Mouse (Mus musculus) midbrain, embryonic 13.5 days (tissue): ENCODE measurements at regions not wholly inside any gene's neighbourhood (a gene's known extent, or its start where the extent isn't known, plus 50 kb on each side); places are given as distances from the start of the nearest gene placed in this dataset.
A peak's percentile ranks its signal among the peaks of the same experiment; 100 is the strongest.
"Not testable (repeated sequence)": the region's sequence is repeated elsewhere in the genome, so short reads cannot be mapped to it uniquely, and the experiment has no call there.

Experiments used
- ATAC-seq: fragments of 200-750 bp; cut with Nextera tagmentation; 2 replicates; pipeline ENCODE4 v1.8.0; 2017; ENCODE audit warnings: mild to moderate bottlenecking, moderate TSS enrichment, moderate library complexity
- H3K27ac ChIP-seq: fragments of 300-500 bp; sonication (generic); 2 replicates; pipeline ENCODE4 v1.5.1; 2015; ENCODE audit warnings: inconsistent platforms, mild to moderate bottlenecking, moderate library complexity
- H3K27me3 ChIP-seq: fragments of 300-500 bp; sonication (generic); 2 replicates; pipeline ENCODE4 v1.6.1; 2015; ENCODE audit warnings: mild to moderate bottlenecking, inconsistent platforms
- H3K36me3 ChIP-seq: fragments of 300-500 bp; sonication (generic); 2 replicates; pipeline ENCODE4 v1.6.1; 2015; ENCODE audit warnings: mild to moderate bottlenecking, inconsistent platforms
- H3K4me1 ChIP-seq: fragments of 300-500 bp; sonication (generic); replicated peaks from 2 replicates; pipeline ENCODE4 v1.6.1; 2015; ENCODE audit warnings: inconsistent platforms
- H3K4me2 ChIP-seq: fragments of 300-500 bp; sonication (generic); replicated peaks from 2 replicates; pipeline ENCODE4 v1.6.1; 2015; ENCODE audit warnings: moderate library complexity, mild to moderate bottlenecking, inconsistent platforms
- H3K4me3 ChIP-seq: fragments of 300-500 bp; sonication (generic); replicated peaks from 2 replicates; pipeline ENCODE4 v1.5.1; 2015; ENCODE audit warnings: mild to moderate bottlenecking, inconsistent platforms
- H3K9ac ChIP-seq: fragments of 300-500 bp; sonication (generic); replicated peaks from 2 replicates; pipeline ENCODE4 v1.6.1; 2015; ENCODE audit warnings: mild to moderate bottlenecking, inconsistent platforms
- H3K9me3 ChIP-seq: fragments of 300-500 bp; sonication (generic); 2 replicates; pipeline ENCODE4 v1.6.1; 2016; ENCODE audit warnings: mild to moderate bottlenecking, inconsistent platforms
- WGBS: fragments of 180-500 bp; shearing (Covaris S2); methylation state at CpG from one replicate; pipeline ENCODE4 v1.1.7; 2015; 5-methylcytosine and 5-hydroxymethylcytosine counted together

GRCm38 (mm10) chr17:31753113-31753858, 75.7 kb downstream of the Cryaa start:
- no peaks in the 10 kb centered on the region for H3K27me3 ChIP-seq
- H3K27ac ChIP-seq: no peak overlapping the region
- no peak overlapping the region for H3K4me2 ChIP-seq
- ATAC-seq: no peak
- no peaks in the 10 kb centered on the region for H3K36me3 ChIP-seq
- WGBS: 67% methylated on average over 9 of the region's 9 CpGs
- no peaks in the 10 kb centered on the region for H3K4me1 ChIP-seq
- no peak overlapping the region for H3K9ac ChIP-seq
- H3K4me3 ChIP-seq: no peak overlapping the region
- 0 out of 2 replicates have a peak, but pooled peaks cover 4% of the 10 kb centered on the region for H3K9me3 ChIP-seq

GRCm38 (mm10) chr17:31753859-31754229, 76.2 kb downstream of the Cryaa start:
- Histone ChIP-seq H3K4me3 (no peak overlapping the region), H3K27me3 (no peaks in the 10 kb centered on the region), H3K4me1 (no peaks in the 10 kb centered on the region), H3K36me3 (no peaks in the 10 kb centered on the region), H3K4me2 (no peak overlapping the region), H3K9ac (no peak overlapping the region), H3K9me3 (0 out of 2 replicates have a peak, but pooled peaks cover 4% of the 10 kb centered on the region), H3K27ac (no peak overlapping the region)
- WGBS: 63% methylated on average over 4 of the region's 4 CpGs
- no peak for ATAC-seq

DNA sequence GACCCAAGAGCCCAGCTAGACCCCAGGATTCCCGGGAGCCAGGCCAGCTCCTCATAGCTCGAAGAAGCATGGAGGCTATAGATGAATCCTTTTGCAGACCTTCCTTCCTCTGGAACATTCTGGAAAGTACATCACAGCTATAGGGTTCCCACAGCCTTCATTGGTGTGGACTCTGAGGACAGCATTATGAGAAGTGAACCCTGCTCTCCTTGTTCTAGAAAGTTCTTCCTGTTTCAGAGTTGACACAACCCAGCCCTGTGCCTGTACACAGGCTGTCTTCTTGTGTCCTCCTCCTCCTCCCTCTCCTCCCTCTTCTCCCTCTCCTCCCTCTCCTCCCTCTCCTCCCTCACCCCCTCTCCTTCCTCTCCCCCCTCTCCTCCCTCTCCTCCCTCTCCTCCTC, 82.9 kb downstream of the Cryaa start:
- Histone ChIP-seq H3K27me3 (no peaks in the 10 kb centered on the region), H3K4me3 (no peak overlapping the region), H3K4me2 (no peak overlapping the region), H3K9ac (no peak overlapping the region), H3K27ac (no peak overlapping the region), H3K36me3 (no peaks in the 10 kb centered on the region), H3K4me1 (no peaks in the 10 kb centered on the region), H3K9me3 (0 out of 2 replicates have a peak, but pooled peaks cover 4% of the 10 kb centered on the region)
- WGBS: 94% methylated on average over 2 of the region's 2 CpGs
- no peak for ATAC-seq

- 54% methylated on average over 5 of the region's 5 CpGs for WGBS
- no peak overlapping the region for H3K9ac ChIP-seq
- H3K4me2 ChIP-seq: no peak overlapping the region
- no peaks in the 10 kb centered on the region for H3K36me3 ChIP-seq
- H3K27me3 ChIP-seq: no peaks in the 10 kb centered on the region
- ATAC-seq: no peak
- no peak overlapping the region for H3K27ac ChIP-seq
- H3K4me3 ChIP-seq: no peak overlapping the region
- H3K9me3 ChIP-seq: no peaks in the 10 kb centered on the region
- H3K4me1 ChIP-seq: peaks cover 20% of the 10 kb centered on the region
Measured at GRCm38 (mm10) chr17:31763078-31763477, 85.5 kb downstream of the Cryaa start.

- 26% methylated on average over 25 of the region's 25 CpGs for WGBS
- no peak overlapping the region for H3K4me2 ChIP-seq
- 0 out of 2 replicates have a peak, but pooled peaks cover 2% of the 10 kb centered on the region for H3K36me3 ChIP-seq
- peaks cover 29% of the 10 kb centered on the region for H3K4me1 ChIP-seq
- H3K27me3 ChIP-seq: no peaks in the 10 kb centered on the region
- H3K4me3 ChIP-seq: no peak overlapping the region
- 0 out of 2 replicates have a peak overlapping the region, but pooled peaks have one; percentile 55 for H3K9ac ChIP-seq
- H3K27ac ChIP-seq: peak overlapping the region; percentile 93
- H3K9me3 ChIP-seq: 0 out of 2 replicates have a peak, but pooled peaks cover 6% of the 10 kb centered on the region
- ATAC-seq: peak; percentile 93
Measured at GRCm38 (mm10) chr17:31766779-31767697, 88.6 kb downstream of the Sik1 start.

GRCm38 (mm10) chr17:31772201-31772820, 83.3 kb downstream of the Sik1 start:
- H3K36me3 ChIP-seq: 0 out of 2 replicates have a peak, but pooled peaks cover 2% of the 10 kb centered on the region
- H3K9me3 ChIP-seq: 0 out of 2 replicates have a peak, but pooled peaks cover 6% of the 10 kb centered on the region
- H3K4me2 ChIP-seq: no peak overlapping the region
- no peaks in the 10 kb centered on the region for H3K27me3 ChIP-seq
- H3K27ac ChIP-seq: peak overlapping the region; percentile 25; the same call in 1 of the 2 replicates
- 58% methylated on average over 9 of the region's 9 CpGs for WGBS
- ATAC-seq: no peak
- H3K9ac ChIP-seq: no peak overlapping the region
- H3K4me3 ChIP-seq: no peak overlapping the region
- H3K4me1 ChIP-seq: peaks cover 29% of the 10 kb centered on the region

DNA sequence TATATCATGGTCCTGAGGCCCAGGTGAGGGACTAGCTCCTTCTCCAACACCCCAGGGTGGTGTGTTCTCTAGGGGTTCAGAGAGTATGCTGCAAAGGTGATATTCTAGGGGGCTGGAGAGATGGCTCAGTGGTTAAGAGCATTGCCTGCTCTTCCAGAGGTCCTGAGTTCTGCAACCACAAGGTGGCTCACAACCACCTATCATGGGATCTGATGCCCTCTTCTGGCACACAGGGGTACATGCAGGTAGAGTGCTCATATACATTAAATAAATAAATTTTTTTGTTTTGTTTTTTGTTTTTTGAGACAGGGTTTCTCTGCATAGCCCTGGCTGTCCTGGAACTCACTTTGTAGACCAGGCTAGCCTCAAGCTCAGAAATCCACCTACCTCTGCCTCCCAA, 81.7 kb downstream of the Sik1 start:
- not testable (repeated sequence) for H3K4me2 ChIP-seq, ATAC-seq, H3K27me3 ChIP-seq, H3K9ac ChIP-seq, H3K27ac ChIP-seq, H3K9me3 ChIP-seq, H3K36me3 ChIP-seq, H3K4me3 ChIP-seq
- H3K4me1 ChIP-seq: peaks cover 27% of the 10 kb centered on the region

GRCm38 (mm10) chr17:31775037-31775436, 80.6 kb downstream of the Sik1 start:
- 87% methylated on average over 5 of the region's 5 CpGs for WGBS
- Histone ChIP-seq H3K4me3 (no peak overlapping the region), H3K4me2 (no peak overlapping the region), H3K9me3 (0 out of 2 replicates have a peak, but pooled peaks cover 6% of the 10 kb centered on the region), H3K27me3 (no peaks in the 10 kb centered on the region), H3K9ac (no peak overlapping the region), H3K36me3 (0 out of 2 replicates have a peak, but pooled peaks cover 2% of the 10 kb centered on the region), H3K27ac (no peak overlapping the region), H3K4me1 (peaks cover 27% of the 10 kb centered on the region)
- no peak for ATAC-seq

- 93% methylated on average over 3 of the region's 3 CpGs for WGBS
- H3K9me3 ChIP-seq: no peaks in the 10 kb centered on the region
- ATAC-seq: no peak
Measured at GRCm38 (mm10) chr17:31775966-31776365, 79.6 kb downstream of the Sik1 start.

DNA sequence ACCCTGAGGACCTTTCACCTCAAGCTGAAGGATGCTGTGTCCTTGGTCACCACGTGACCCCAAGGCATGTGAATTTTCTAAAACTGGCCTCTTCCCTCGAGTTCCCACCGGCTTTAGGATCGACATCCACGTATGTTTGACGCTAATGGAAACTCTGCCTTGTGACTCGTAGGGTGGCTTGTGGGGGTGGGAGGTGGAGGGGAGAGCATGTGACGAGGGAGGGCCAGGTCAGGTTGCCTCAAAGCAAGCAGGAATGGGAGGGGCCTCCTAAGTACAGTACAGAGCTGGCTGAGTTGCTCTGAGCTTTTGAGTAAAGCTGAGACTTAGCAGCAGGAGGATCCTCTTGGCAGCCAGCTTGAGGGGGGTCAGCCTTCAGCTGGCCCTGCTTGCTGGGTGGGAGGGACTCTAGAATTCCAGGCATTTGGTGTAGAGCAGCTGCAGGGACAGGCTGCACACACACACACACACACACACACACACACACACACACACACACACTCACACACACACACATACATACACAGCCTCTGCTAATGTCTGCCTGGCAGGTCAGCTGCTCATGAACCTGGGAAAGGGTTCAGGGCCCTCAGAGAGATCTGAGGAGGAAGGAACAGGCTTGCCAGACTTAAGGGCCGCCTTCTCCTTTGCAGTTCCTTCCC, 78.5 kb downstream of the Sik1 start:
- no peaks in the 10 kb centered on the region for H3K36me3 ChIP-seq
- no peak overlapping the region for H3K9ac ChIP-seq
- peak; percentile 80 for ATAC-seq
- no peak overlapping the region for H3K4me3 ChIP-seq
- no peaks in the 10 kb centered on the region for H3K27me3 ChIP-seq
- H3K27ac ChIP-seq: peak overlapping the region; percentile 48; the same call in 1 of the 2 replicates
- H3K4me1 ChIP-seq: peaks cover 21% of the 10 kb centered on the region
- no peaks in the 10 kb centered on the region for H3K9me3 ChIP-seq
- WGBS: 59% methylated on average over 9 of the region's 9 CpGs
- H3K4me2 ChIP-seq: no peak overlapping the region

More at GRCm38 (mm10) chr17:31775966-31776365, 79.6 kb downstream of the Sik1 start:
- no peak overlapping the region for H3K27ac ChIP-seq
- no peaks in the 10 kb centered on the region for H3K36me3 ChIP-seq
- no peak overlapping the region for H3K9ac ChIP-seq
- H3K4me3 ChIP-seq: no peak overlapping the region
- no peaks in the 10 kb centered on the region for H3K27me3 ChIP-seq
- no peak overlapping the region for H3K4me2 ChIP-seq
- peaks cover 27% of the 10 kb centered on the region for H3K4me1 ChIP-seq

DNA sequence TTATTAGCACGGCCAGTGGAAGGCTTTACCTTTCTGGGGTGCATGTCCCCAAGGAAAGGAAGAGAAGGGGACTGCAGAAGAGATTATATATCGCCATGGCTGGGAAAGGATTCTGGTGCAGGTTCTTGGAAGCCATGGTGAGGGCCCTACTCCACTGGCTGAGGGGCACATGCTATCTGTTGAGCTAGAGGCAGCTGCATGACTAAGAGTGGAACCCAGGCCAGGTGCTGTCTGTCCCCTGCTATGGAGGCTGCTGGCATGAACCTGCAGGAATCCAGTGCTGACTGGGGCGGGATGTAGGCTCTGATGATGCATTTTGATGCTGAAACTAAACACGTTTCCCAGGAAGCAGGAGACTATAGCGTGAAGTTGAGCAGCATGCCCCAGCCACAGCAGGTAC, 77.9 kb downstream of the Sik1 start:
- ATAC-seq: no peak
- Histone ChIP-seq H3K4me1 (peaks cover 17% of the 10 kb centered on the region), H3K4me3 (no peak overlapping the region), H3K9ac (no peak overlapping the region), H3K4me2 (no peak overlapping the region), H3K27me3 (no peaks in the 10 kb centered on the region), H3K36me3 (no peaks in the 10 kb centered on the region), H3K9me3 (no peaks in the 10 kb centered on the region), H3K27ac (peak overlapping the region; percentile 48; the same call in 1 of the 2 replicates)
- WGBS: 83% methylated on average over 5 of the region's 5 CpGs
